Mouse (Mus musculus) embryonic stem cell, embryonic (primary cell): ENCODE results near the gene Ssbp3.

ENCODE experiments used
- CTCF ChIA-PET, 4 experiments: fragments of 300-600 bp in 2 of 4; fragments of 350-600 bp in 2 of 4; sonication (Branson Sonifier 250); formaldehyde crosslinking; loops; one replicate each; lab custom pipeline; 2022; ENCODE audit warnings: inconsistent platforms in 2 of 4; lab: Charles Lee
- POLR2A ChIA-PET, 4 experiments: fragments of 300-600 bp in 2 of 4; fragments of 350-600 bp in 2 of 4; sonication (Branson Sonifier 250); formaldehyde crosslinking; loops; one replicate each; lab custom pipeline; 2022; ENCODE audit warnings: antibody characterized with exemption in 4 of 4, inconsistent platforms in 1 of 4; lab: Charles Lee

The Ssbp3 gene

DNA sequence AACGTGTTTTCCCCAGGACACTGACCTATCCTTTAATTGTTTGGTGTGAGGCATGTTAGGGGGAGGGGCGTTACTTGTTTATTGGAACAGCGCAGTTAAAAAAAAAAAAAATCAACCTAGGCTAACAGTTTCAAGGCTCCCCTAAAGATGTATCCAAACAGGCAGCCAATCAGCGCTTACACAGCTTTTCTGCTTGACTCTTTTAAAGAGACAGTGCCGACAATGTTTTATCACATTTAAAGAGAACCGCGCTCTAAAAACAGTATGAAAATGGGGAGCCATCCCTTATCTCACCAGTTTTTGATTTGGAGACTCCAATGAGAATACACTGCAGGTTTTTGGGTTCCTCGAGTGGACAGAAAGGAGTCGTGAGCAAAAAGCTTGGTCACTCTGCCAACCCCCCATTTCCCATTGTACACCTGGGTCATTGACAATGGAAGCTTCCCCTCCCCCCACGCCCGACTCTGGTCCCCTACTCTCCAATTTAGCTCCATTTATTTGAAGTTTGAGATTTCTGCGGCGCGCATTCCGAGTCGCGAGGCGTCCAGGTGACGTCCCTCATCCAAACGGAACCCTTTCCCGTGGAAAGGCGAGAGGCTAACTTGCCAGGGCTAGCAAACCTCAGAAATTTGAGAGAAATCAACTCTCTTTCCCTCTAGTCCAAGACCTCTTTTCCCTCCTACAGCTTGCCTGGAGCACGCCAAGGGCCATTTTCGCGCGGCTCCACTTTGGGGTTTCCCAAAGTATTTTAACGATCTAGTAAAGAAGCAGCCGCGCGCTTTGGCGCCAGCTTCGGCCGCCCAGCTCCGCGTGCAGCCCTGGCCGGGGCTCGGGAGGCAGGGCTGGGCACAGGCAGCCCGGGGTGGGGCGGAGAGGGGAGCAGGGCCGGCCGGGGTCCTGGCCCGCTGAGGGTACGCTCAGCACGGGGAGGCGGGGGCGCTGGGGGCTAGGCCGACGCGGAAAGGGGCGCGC is at the start of gene Ssbp3:
Gene Ssbp3, plus strand, starts transcription at position 501 of the 972 bp plus-strand sequence.
- POLR2A ChIA-PET = interaction anchor here (0.5 to 6.3 kb wide), 48 partner anchors 8 to 438 kb away, joined by 3 to 77 read pairs (median 4); partner anchors contain the start of genes Tmem59 (in 3 of the 4), Pars2 (in 1 of the 4) and Tceanc2 (in 1 of the 4)
- CTCF ChIA-PET = interaction anchor here (0.6 to 1.7 kb wide), 11 partner anchors 36 to 678 kb away, joined by 3 to 7 read pairs (median 3); no protein-coding TSS in a partner anchor

DNA sequence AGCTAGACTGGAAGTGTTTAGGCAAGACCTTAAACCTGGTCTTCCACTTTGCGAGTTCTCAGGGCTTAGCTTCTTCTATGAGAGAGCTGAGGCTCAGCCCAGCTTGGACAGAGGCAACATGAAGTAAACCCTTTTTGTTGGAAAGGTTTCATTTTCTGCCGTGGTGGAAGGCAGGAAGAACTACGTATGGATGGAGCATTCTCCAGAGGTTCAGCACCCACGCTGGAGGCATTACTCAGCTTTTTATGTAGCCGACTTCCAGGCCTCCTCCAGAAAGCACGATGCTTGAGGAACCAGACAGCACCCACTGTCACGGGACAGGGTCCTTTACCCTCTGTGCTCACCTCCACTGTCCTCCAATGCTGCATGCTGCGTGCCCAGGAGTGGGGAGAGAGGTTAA is 48.6 kb upstream of the Ssbp3 start:
- POLR2A ChIA-PET = interaction anchor here (0.6 to 42.3 kb wide), 24 partner anchors 5 to 824 kb away, joined by 3 to 1095 read pairs (median 6); partner anchors contain the start of genes Ssbp3 (in 1 of the 4) and Tmem59 (in 1 of the 4)
- CTCF ChIA-PET = interaction anchor here in 1 of 4 experiments (0.5 to 1.6 kb wide), 5 partner anchors 12 to 62 kb away, joined by 3 to 5 read pairs (median 3); no protein-coding TSS in a partner anchor

DNA sequence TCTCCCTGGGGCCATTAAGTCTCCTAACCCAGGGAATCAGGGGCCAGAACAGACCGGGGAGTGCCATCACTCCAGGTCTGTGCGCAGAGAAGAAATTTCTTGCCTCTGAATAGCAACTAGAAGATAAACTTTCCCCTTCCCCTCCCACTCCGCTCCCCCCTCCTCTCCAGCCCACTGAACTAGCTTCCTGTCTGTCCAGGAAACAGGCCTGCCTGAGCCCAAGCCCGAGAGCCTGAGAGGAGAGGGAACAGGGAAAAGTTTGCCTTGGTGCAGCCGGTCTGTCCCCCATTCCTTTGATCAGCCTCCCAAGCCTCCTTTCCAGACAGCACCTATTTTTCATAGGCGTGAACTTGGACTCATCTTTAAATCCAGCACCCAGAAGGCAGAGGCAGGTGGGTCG is 48.2 kb upstream of the Ssbp3 start:
- ChIA-PET CTCF (interaction anchor here in 1 of 4 experiments (0.5 to 1.6 kb wide), 3 partner anchors 12 to 63 kb away, joined by 3 to 5 read pairs (median 3); no protein-coding TSS in a partner anchor), POLR2A (interaction anchor here (0.6 to 42.3 kb wide), 20 partner anchors 5 to 824 kb away, joined by 3 to 1095 read pairs (median 6); partner anchors contain the start of genes Ssbp3 (in 1 of the 4) and Tmem59 (in 1 of the 4))

DNA sequence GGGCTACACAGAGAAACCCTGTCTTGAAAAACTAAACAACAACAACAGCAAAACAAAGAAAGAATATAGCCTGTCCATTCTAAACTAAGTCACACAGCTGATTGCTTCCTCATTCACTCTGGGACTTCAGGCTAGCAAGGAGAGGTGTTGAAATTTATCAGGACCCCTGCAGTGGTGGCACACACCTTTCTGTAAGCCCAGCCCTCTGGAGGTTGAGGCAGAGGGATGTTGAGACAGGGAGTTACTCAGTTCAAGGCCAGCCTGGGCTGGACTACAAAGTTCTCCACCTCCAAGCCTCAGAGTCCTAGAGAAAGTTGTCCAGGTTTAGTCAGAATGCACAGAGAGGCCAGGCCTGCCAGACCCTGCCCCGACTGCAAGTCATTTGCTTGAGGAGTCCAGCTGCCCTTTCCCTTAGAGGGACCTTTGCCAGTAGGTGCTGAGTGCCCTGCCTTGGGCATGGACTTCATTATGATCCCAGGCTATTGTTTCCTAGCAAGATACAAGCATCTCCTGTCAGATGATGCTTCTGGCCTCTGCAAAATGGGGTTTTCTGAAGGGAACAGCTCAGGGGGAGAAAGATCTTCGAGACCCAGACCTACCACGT is 47.6 kb upstream of the Ssbp3 start:
- CTCF ChIA-PET = interaction anchor here in 1 of 4 experiments (0.7 to 1.1 kb wide), 2 partner anchors 126 to 1152 kb away, joined by 3 read pairs; no protein-coding TSS in a partner anchor
- POLR2A ChIA-PET = interaction anchor here in 3 of 4 experiments (0.6 to 42.3 kb wide), 15 partner anchors 4 to 357 kb away, joined by 3 to 1095 read pairs (median 8); partner anchors contain the start of genes Lexm (in 1 of the 3) and Ssbp3 (in 1 of the 3)

DNA sequence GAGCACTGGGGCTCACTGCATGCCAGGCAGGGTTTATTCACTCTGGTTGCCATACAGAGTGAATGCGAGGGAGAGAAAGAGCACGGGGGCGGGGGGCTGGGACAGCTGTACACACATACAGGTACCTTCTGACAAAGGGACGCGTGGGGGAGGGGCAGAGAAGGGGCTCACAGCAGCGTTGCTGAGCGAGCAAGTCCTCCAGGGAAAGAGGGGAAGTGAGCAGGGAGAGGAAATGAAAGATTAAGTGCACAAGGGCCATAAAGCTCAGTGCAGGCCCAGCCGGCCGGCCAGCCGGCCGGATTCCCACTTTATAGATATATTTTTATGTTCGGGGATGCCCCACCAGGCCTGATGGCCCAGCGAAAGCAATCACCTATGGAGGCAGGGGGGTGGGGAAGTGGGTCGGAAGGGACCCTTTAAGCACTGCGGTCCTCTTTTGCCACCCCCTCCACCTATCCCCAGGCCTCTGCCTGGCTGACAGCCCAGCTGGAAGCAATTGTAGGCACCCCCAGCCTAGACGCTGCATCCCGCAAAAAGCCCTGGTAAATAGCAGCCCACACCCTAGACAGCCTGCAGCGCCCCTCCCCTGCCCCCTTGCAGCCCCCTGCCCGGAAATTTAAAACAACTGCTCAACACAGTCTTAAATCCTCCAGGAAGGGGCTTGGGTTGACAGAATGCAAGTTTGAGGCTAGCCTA is 44.9 kb upstream of the Ssbp3 start:
- ChIA-PET POLR2A (interaction anchor here in 3 of 4 experiments (0.5 to 42.3 kb wide), 13 partner anchors 9 to 313 kb away, joined by 3 to 1095 read pairs (median 6); partner anchors contain the start of genes Tceanc2 (in 2 of the 3) and Tmem59 (in 1 of the 3)), CTCF (interaction anchor here in 2 of 4 experiments (1.1 to 2.4 kb wide), 2 partner anchors 9 to 10 kb away, joined by 4 to 7 read pairs; no protein-coding TSS in a partner anchor)

DNA sequence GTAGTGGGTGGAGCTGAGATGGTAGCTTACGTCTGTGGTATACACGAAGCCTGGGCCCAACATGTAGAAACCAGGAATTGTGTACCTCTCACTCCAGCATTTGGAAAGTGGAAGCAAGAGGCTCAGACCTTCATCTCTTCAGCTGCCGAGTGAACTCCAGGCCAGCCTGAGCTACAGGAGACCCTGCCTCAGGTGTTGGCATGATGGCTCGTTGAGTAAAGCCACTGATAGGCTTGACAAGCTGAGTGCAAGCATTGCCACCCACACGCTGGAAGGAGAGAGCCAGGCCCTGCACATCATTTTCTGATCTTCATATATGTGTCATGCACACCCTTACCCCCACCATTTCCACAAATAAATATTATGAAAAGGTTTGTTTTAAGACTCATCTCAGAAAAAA is 44.1 kb upstream of the Ssbp3 start:
- POLR2A ChIA-PET = interaction anchor here (0.6 to 42.3 kb wide), 20 partner anchors 8 to 312 kb away, joined by 3 to 1095 read pairs (median 4); partner anchors contain the start of genes Tceanc2 (in 1 of the 4) and Tmem59 (in 1 of the 4)

DNA sequence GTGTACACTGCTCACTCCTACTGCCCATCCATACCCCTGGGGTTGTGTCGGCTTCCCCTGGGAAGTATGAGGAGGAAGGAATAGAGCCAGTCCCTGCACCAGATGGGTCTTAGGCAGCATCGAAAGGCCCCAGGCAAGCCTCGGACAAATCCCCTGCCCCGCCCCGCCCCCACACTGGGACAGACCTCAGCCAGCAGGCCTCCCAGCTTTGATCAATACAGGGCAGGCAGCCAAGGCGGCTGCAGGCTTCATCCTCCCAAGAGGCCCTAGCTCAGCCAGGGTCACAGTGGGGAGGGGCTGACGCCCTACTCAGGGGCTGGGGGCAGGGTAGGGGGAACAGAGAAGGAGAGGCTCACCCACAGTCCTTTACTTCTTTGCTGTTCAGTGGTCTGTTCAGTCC is 43.7 kb upstream of the Ssbp3 start:
- ChIA-PET POLR2A (interaction anchor here (0.6 to 42.3 kb wide), 20 partner anchors 8 to 219 kb away, joined by 3 to 1095 read pairs (median 4); no protein-coding TSS in a partner anchor), CTCF (interaction anchor here in 2 of 4 experiments (0.7 to 2.4 kb wide), 7 partner anchors 9 to 871 kb away, joined by 3 to 7 read pairs (median 3); no protein-coding TSS in a partner anchor)

More for the DNA sequence above, 44.1 kb upstream of the Ssbp3 start:
- CTCF ChIA-PET = interaction anchor here in 3 of 4 experiments (0.7 to 2.4 kb wide), 8 partner anchors 9 to 871 kb away, joined by 3 to 7 read pairs (median 3); no protein-coding TSS in a partner anchor

DNA sequence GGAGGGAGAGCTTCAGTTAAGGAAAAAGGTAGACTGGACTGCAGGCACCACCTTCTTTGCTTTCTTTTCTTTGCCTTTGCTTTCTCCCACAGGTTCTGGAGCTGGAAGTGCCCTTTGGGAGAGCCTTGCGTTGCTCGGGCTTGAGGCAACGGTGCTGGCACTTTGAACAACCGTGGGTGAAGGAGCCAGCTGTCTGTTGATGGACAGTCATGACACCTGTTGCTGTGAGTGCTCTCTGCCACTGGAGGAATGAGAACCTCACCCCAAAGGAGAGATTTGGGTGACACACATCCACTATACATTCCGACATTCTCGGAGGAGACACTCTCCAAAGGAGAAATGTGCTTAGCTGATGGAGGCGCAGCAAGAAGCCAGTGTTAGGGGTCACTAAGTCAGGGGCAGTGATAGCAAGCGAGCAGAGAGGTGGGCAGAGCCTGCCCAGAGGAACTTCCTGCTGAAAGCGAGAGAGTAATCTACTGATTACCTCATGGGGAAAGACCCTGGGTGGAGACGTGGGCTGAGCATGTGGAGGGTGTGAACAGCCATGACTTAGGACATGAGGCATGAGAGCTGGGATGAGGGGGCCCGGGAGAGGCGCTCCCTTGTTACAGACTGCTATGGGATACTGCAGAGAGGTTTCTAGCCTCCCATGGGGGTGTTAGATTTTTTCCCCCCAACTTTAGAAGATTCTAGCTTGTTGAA is 41.6 kb upstream of the Ssbp3 start:
- POLR2A ChIA-PET = interaction anchor here (0.6 to 42.3 kb wide), 17 partner anchors 8 to 310 kb away, joined by 3 to 1095 read pairs (median 4); partner anchors contain the start of genes Ssbp3 (in 1 of the 4), Tceanc2 (in 1 of the 4) and Tmem59 (in 1 of the 4)

DNA sequence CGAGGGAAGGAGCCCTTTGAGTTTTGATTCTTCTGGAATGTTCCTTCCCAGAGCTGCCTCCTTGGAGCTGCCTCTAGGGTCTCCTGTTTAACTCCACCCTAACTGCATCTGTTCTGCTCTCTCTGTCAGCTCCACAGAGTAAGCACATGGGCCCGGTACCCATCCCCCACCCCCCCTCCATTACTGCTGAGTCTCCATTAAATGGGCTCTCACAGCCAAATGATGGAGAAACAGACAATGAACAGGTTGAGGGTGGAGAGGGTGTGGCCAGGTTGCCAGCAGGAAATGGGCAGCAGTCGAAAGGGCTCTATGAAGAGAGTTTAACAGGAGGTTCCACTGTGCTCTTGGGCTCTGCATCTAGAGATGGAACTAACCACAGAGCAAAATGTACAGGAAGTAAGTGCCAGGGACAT is 41.0 kb upstream of the Ssbp3 start:
- POLR2A ChIA-PET = interaction anchor here (0.6 to 42.3 kb wide), 19 partner anchors 9 to 310 kb away, joined by 3 to 1095 read pairs (median 4); partner anchors contain the start of genes Tmem59 (in 2 of the 4), Ssbp3 (in 1 of the 4) and Tceanc2 (in 1 of the 4)
- CTCF ChIA-PET = interaction anchor here (0.5 to 1.7 kb wide), 4 partner anchors 31 to 154 kb away, joined by 3 to 5 read pairs (median 3); no protein-coding TSS in a partner anchor

More for the DNA sequence above, 41.6 kb upstream of the Ssbp3 start:
- CTCF ChIA-PET = interaction anchor here (0.5 to 1.7 kb wide), 4 partner anchors 30 to 155 kb away, joined by 3 to 9 read pairs (median 4); no protein-coding TSS in a partner anchor

DNA sequence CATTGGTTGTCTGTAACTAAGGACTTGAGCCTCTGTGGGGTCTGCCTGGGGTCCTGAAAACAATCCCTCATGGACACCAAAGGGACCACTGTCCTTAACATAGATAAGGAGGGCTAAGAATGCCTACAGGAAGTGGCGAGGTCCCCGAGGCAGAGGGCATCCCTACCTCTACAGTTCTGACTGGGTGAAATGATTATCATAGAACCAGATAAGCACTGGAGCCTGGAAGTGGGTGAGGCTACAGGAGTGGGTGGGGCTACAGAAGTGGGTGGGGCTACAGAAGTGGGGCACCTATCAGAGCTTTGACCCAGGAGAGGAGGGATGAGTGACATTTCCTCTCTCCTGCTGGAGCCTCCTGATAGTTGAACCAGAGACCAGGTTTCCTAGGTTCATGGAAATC is 39.9 kb upstream of the Ssbp3 start:
- CTCF ChIA-PET = interaction anchor here in 3 of 4 experiments (0.5 to 1.7 kb wide), 9 partner anchors 11 to 86 kb away, joined by 3 to 5 read pairs (median 4); no protein-coding TSS in a partner anchor
- POLR2A ChIA-PET = interaction anchor here (0.6 to 42.3 kb wide), 14 partner anchors 10 to 308 kb away, joined by 3 to 1095 read pairs (median 4); partner anchors contain the start of gene Tmem59 (in 1 of the 4)

DNA sequence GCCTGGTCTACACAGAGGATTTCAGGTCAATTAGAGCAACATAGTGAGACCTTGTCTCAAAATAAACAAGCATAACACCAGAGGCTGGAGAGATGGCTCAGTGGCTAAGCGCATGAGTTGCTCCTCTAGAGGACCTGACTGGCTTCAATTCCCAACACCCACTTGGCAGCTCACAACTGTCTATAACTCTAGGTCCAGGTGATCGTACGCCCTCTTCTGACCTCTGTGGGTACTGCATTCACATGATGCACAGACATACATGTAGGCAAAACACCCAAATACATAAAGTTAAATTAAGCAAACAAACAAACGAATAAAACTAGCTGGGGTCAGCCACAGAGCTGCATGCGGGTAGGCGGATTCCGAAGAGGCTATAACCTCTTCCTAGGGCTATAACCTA is 36.0 kb upstream of the Ssbp3 start:
- POLR2A ChIA-PET = interaction anchor here in 3 of 4 experiments (1.0 to 42.3 kb wide), 11 partner anchors 8 to 47 kb away, joined by 3 to 1095 read pairs (median 6); no protein-coding TSS in a partner anchor
- CTCF ChIA-PET = interaction anchor here (0.5 to 2.4 kb wide), 26 partner anchors 10 to 137 kb away, joined by 3 to 17 read pairs (median 4); no protein-coding TSS in a partner anchor

DNA sequence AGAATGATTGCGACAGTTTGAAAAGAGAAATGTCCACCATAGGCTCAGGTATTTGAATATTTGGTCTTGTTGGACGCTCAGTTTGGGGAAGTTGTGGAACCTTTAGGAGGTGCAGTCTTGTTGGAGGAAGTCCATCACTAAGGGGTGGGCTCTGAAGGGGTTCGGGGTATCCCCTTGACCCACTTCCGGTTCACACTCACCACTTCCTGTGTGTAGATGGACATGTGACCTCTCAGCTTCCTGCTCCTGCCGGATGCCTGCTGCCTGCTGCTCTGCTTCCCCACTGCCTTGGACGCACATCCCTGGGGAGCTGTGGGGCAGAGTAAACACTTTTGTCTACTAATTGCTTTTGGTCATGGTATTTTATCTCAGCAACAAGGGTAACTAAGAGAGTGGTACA is 29.4 kb upstream of the Ssbp3 start:
- ChIA-PET CTCF (interaction anchor here in 2 of 4 experiments (0.9 to 1.0 kb wide), 2 partner anchors 53 to 107 kb away, joined by 3 read pairs; no protein-coding TSS in a partner anchor), POLR2A (interaction anchor here in 2 of 4 experiments (1.1 to 42.3 kb wide), 4 partner anchors 22 to 41 kb away, joined by 3 to 1095 read pairs (median 4); no protein-coding TSS in a partner anchor)

DNA sequence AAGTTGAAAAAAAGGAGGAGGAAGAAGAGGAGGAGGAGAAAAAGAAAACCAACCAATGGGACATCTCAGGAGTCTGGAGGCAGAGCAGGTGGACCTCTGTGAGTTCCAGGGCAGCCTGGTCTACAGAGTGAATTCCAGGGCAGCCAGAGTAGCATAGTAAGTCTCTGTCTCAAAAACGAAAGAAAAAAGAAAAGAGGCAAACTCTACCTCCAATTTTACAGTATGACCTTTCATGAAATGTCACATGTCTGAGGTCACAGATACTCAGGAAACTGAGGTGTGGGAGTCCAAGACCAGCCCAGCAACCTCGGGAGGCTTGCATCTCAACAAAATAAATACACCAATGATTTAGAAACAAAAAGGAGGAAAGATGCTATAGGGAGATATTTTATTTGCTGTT is 27.4 kb upstream of the Ssbp3 start:
- ChIA-PET CTCF (no interaction called here), POLR2A (interaction anchor here in 2 of 4 experiments (1.3 to 42.3 kb wide), 4 partner anchors 14 to 34 kb away, joined by 3 to 1095 read pairs (median 8); no protein-coding TSS in a partner anchor)

DNA sequence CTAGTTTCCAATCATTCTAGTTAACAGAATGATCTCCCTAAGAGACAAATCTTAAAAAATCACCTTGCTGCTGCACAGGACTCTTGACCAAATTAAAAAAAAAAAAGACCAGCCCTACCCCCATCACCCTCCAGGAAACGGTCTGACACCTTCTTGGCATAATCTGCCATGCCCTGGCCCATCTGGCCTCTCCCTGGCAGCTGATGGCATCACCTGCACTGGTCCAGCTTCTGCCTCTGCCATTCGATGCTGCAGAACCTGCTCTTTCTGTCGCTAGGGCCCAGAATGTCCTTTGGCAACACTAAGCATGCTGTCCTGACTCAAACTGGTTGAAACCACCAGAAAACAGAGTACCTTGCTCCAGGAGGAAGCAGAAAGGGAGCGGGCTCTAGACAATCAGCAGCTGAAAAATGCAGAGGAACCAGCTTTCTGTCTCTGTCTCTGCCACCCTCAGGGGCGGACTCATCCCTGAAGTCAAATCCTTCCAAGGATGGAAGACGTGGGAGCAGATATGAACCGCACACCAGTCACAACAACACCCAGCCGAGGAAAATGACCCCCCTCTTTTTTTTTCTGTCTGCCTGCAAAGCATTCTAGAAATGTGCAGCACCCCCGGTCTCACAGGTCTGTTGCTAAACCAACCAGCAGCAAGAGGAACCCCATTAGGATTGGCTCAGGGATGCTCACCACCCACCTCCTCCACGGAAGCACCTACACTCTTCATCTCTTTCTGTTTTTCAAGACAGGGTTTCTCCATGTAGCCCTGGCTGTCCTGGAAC is 24.0 kb upstream of the Ssbp3 start:
- POLR2A ChIA-PET = interaction anchor here in 3 of 4 experiments (0.5 to 42.3 kb wide), 7 partner anchors 20 to 99 kb away, joined by 3 to 1095 read pairs (median 3); no protein-coding TSS in a partner anchor

More for the DNA sequence above, 24.0 kb upstream of the Ssbp3 start:
- CTCF ChIA-PET = interaction anchor here in 1 of 4 experiments (0.6 kb wide), 1 partner anchor 52 kb away, joined by 6 read pairs; no protein-coding TSS in a partner anchor
